Mouse (Mus musculus) small intestine, adult 2 months (tissue): ENCODE measurements around the gene Cx3cl1. TPM values are rescaled to one million over a fixed set of nuclear protein-coding genes. Genes with fewer than 3 reads are reported as not detected.

Experiments used
- H3K27ac ChIP-seq: fragments of 200-500 bp; 2 replicates; pipeline ENCODE4 v1.5.1; 2012; ENCODE audit warnings: low read depth, low read length, control low read depth, inconsistent platforms; ENCODE audit not compliant: insufficient read depth
- H3K27me3 ChIP-seq: fragments of 200-500 bp; 2 replicates; pipeline ENCODE4 v1.6.1; 2012; ENCODE audit warnings: mild to moderate bottlenecking, moderate library complexity, low read length, inconsistent platforms; ENCODE audit not compliant: control insufficient read depth, insufficient read depth
- H3K36me3 ChIP-seq: fragments of 200-500 bp; 2 replicates; pipeline ENCODE4 v1.6.1; 2012; ENCODE audit warnings: mild to moderate bottlenecking, low read length, control low read depth, inconsistent platforms; ENCODE audit not compliant: control insufficient read depth, insufficient read depth
- H3K4me1 ChIP-seq: fragments of 200-500 bp; 2 replicates; pipeline ENCODE4 v1.6.1; 2012; ENCODE audit warnings: low read length, inconsistent platforms, mixed read lengths; ENCODE audit not compliant: control insufficient read depth, insufficient read depth, insufficient read length
- H3K4me3 ChIP-seq: fragments of 200-500 bp; 2 replicates; pipeline ENCODE4 v1.5.1; 2012; ENCODE audit warnings: low read depth, mild to moderate bottlenecking, control low read depth, inconsistent platforms, low read length, moderate library complexity
- CTCF ChIP-seq: fragments of 200-500 bp; IDR thresholded peaks from 2 replicates; pipeline ENCODE4 v1.5.1; 2012; ENCODE audit warnings: low read depth, mild to moderate bottlenecking, control low read depth, inconsistent platforms, low read length, moderate library complexity, mixed read lengths; ENCODE audit not compliant: insufficient replicate concordance, insufficient read length; ENCODE audit errors: extremely low read depth
- POLR2A ChIP-seq: fragments of 200-500 bp; IDR thresholded peaks from 2 replicates; pipeline ENCODE4 v1.6.1; 2012; ENCODE audit warnings: low read depth, mild to moderate bottlenecking, control low read depth, inconsistent platforms, low read length, moderate library complexity
- WGBS: fragments of 180-500 bp; shearing (Covaris S2); methylation state at CpG from one replicate; pipeline ENCODE4 v1.1.7; 2018; 5-methylcytosine and 5-hydroxymethylcytosine counted together
- polyA plus RNA-seq: library from polyadenylated mRNA; depleted of rRNA; stranded (reverse); fragments of >200 nt; gene quantifications from 2 replicates; pipeline ENCODE4 v1.2.3, GENCODE M21; 2012

Cx3cl1 gene
- polyA plus RNA-seq, 1 experiment = 160 TPM

GRCm38 (mm10) chr8:94749942-94750341, 21.9 kb upstream of the Cx3cl1 start:
- peaks cover 9% of the 10 kb centered on the region; the same call in 1 of the 2 replicates for H3K4me1 ChIP-seq
- 87% methylated on average over 3 of the region's 3 CpGs for WGBS
- H3K36me3 ChIP-seq = no peaks in the 10 kb centered on the region
- H3K27ac ChIP-seq = no peak overlapping the region
- H3K27me3 ChIP-seq = no peaks in the 10 kb centered on the region
- TF ChIP-seq POLR2A (no peak), CTCF (no peak)
- no peak overlapping the region for H3K4me3 ChIP-seq

- Histone ChIP-seq H3K4me1 (peaks cover 10% of the 10 kb centered on the region; the same call in 1 of the 2 replicates), H3K27me3 (no peaks in the 10 kb centered on the region), H3K27ac (no peak overlapping the region), H3K4me3 (no peak overlapping the region), H3K36me3 (no peaks in the 10 kb centered on the region)
- no peak for TF ChIP-seq CTCF
- no peak for TF ChIP-seq POLR2A
- 84% methylated on average over 10 of the region's 10 CpGs for WGBS
Measured at GRCm38 (mm10) chr8:94751023-94751849, 20.6 kb upstream of the Cx3cl1 start.

- Histone ChIP-seq H3K27ac (peak overlapping the region; percentile 40; the same call in 1 of the 2 replicates), H3K36me3 (no peaks in the 10 kb centered on the region), H3K4me3 (no peak overlapping the region), H3K4me1 (peaks cover 10% of the 10 kb centered on the region; the same call in 1 of the 2 replicates), H3K27me3 (no peaks in the 10 kb centered on the region)
- TF ChIP-seq POLR2A (no peak), CTCF (no peak)
- WGBS = 90% methylated on average over 2 of the region's 2 CpGs
Measured at GRCm38 (mm10) chr8:94754006-94754405, 17.8 kb upstream of the Cx3cl1 start.

GRCm38 (mm10) chr8:94754486-94754885, 17.3 kb upstream of the Cx3cl1 start:
- peak overlapping the region; percentile 40; the same call in 1 of the 2 replicates for H3K27ac ChIP-seq
- H3K4me1 ChIP-seq = peaks cover 10% of the 10 kb centered on the region; the same call in 1 of the 2 replicates
- TF ChIP-seq CTCF = no peak
- TF ChIP-seq POLR2A = no peak
- H3K27me3 ChIP-seq = no peaks in the 10 kb centered on the region
- 33% methylated on average over 2 of the region's 2 CpGs for WGBS
- H3K36me3 ChIP-seq = no peaks in the 10 kb centered on the region
- no peak overlapping the region for H3K4me3 ChIP-seq

- Histone ChIP-seq H3K36me3 (no peaks in the 10 kb centered on the region), H3K27ac (peak overlapping the region; percentile 71), H3K4me3 (no peak overlapping the region), H3K4me1 (peaks cover 23% of the 10 kb centered on the region), H3K27me3 (no peaks in the 10 kb centered on the region; the same call in 1 of the 2 replicates)
- no peak for TF ChIP-seq POLR2A
- no peak for TF ChIP-seq CTCF
- WGBS = 19% methylated on average over 9 of the region's 9 CpGs
Measured at GRCm38 (mm10) chr8:94767035-94767434, 4.8 kb upstream of the Cx3cl1 start.

GRCm38 (mm10) chr8:94770945-94771344, 864 bp upstream of the Cx3cl1 start:
- Histone ChIP-seq H3K36me3 (no peaks in the 10 kb centered on the region), H3K4me1 (peaks cover 23% of the 10 kb centered on the region), H3K27me3 (no peaks in the 10 kb centered on the region), H3K4me3 (peak overlapping the region; percentile 4; the same call in 1 of the 2 replicates), H3K27ac (peak overlapping the region; percentile 70)
- no peak for TF ChIP-seq CTCF
- TF ChIP-seq POLR2A = no peak
- 18% methylated on average over 6 of the region's 6 CpGs for WGBS

- peak overlapping the region; percentile 71 for H3K4me3 ChIP-seq
Measured at GRCm38 (mm10) chr8:94773048-94773447, 1.2 kb downstream of the Cx3cl1 start.

More at GRCm38 (mm10) chr8:94773048-94773447, 1.2 kb downstream of the Cx3cl1 start:
- 86% methylated on average over 6 of the region's 6 CpGs for WGBS
- TF ChIP-seq POLR2A (no peak), CTCF (no peak)
- Histone ChIP-seq H3K4me1 (peaks cover 18% of the 10 kb centered on the region), H3K36me3 (no peaks in the 10 kb centered on the region), H3K27me3 (no peaks in the 10 kb centered on the region), H3K27ac (no peak overlapping the region)
